Mouse (Mus musculus): ENCODE measurements at regions not wholly inside any gene's neighbourhood (a gene's known extent, or its start where the extent isn't known, plus 50 kb on each side); places are given as distances from the start of the nearest gene placed in this dataset.
A peak's percentile ranks its signal among the peaks of the same experiment; 100 is the strongest.

DNA sequence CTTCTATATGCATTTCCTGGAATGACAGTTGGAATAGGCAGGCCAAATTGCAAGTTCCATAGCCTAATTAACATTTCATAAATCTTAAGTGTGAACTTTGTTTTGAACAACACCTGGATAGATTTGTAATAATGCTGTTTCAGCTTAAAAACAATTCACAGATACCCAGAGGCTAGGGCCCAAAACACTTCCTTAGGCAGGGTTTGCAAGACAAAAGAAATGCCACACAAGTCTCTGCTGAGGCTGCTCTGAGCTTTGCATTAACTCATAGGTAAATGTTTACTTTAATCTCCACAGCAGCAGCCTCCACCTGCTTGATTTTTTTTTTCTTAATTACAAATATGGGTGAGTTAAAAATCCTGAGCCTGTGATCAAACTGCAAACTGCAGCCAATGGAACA, 118.4 kb downstream of the Gnat3 start:
- DNase-seq (ENCODE audit: low spot score in 2 of 2): no peak

DNA sequence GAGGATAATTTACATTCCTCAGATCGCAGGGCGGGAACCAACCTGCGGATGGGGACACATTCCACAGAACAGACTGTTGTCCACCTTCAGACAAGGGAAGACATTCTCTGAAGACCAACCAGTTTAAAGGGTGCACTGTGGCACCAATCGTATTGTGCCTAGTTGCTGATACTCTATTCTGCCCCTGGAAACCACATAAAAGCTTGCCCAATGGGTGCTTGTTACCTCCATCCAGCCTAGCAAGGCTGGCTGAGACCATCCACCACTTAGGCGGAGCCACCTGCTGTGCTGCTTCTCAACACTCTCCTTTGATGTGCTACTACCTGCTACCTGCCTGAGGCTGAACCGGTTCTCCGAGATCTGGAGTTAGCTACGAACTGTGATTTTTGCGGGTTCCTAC, 119.9 kb downstream of the Gnat3 start:
- no peak for DNase-seq (ENCODE audit: low spot score in 2 of 2)

DNA sequence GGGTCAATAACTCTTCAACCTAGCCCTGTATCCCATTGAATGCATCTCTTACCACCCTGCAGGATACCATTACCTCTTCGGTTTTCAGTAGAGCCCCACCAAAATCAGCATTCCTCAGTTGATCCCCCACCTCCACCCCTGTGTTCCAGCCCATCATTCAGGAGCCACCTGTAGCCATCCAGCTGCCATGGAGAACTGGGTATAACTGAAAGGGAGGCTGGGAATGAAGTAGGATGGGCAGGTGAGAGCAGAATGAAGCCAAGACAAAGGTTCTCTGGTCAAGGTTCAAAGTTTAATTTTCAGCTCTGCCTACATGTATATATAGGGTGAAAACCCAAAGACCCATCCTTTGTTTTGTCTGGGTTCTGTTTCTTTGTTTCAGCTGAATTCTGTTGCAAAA, 121.4 kb downstream of the Gnat3 start:
- no peak for DNase-seq (ENCODE audit: low spot score in 2 of 2)

DNA sequence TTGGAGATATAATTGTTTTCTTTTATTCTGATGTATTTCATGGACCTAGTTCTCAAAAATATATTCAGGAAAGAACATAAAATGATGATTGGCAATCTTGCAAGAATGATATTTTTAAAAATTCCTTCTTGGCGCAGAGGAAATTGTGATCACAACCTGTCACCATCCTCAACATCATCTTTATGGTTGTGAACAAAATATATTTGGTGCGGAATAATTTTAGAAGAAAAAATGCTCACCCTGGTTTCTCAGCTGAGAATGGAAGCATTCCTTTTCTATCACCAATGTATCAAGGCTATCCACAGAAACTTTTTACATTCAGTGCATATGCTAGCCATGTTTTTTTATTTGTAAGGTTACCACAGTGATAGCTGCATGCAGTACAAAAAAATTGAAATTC, 123.1 kb downstream of the Gnat3 start:
- DNase-seq (ENCODE audit: low spot score in 2 of 2): no peak

DNA sequence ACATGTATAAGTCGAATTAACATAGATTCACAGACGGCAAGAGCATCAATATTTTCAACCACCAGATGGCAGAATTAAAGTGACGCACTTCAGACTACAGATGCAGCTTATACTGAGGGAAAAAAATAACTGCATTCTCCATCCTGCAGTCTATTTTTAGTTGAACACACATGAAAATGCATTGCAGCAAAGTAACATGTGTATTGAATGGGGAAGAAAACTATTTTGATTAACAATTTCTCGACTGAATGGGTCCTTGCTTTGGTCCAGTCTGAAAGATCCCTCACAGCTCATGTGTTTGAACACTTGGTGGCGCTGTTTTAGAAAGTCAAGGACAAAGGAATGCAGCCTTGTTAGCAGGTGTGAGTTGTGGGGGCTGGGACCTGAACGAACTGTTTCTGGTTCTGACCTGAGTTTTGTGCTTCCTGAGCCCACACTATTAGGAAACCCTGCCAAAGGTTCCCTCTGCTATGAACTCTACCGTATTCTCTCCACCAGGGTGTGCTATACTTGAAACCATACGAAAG, 125.6 kb downstream of the Gnat3 start:
- peak; percentile 18 to 42 for DNase-seq (ENCODE audit: low spot score in 2 of 2)

DNA sequence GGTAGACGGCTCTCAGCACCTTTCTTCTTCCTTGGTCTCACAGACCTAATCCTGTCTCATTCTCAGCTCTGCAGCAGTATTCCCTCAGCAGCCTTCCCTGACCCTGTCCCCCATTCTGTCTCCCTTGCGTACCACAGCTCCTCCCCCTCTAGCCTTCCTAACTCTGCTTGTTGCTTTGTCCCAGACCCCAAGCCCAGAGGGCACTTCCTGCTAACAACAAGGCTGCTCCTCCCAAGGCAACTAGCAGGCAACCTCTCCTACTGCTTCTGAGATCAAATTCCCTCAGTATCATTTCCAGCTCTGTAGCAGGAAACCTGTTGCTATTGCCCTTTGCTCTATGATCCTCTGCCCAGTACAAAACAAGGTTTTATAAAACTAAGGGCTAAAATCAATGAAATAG, 127.6 kb downstream of the Gnat3 start:
- no peak for DNase-seq (ENCODE audit: low spot score in 2 of 2)

DNA sequence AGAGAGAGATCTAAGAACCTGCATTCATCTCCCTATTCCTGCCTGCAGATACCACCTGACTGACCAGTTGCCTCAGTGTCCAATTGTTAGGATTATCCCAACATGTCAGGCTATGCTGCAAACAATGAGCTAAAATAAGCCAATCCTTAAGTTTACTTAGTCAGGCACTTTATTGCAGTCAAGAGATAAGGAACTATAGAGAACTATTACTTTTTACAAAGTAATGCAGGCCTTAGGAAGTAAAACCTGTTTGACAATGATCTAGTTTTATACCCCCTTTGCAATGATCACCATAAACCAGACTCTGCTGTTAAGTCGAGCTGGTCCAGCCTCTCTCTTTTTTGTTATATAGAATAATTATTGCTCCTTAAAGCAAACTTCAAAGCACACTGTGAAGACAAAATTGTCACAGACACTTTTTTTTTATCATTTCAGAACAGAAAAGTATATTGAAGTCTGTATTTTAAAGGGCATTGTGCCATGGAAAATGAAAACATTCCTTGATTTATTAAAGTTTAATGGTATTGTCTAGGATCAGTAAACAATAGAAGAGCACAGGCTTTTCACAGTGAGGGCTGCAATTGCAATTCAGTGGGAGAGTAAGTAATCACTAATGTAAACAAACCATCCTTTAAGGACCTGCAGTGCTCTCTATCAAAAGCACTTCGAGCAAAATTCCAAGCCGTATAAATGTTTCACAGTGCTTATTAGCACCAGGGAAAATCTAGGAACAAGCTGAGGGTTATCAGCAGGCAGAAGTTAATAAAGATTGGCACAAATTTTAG, 152.7 kb downstream of the Gnat3 start:
- DNase-seq (ENCODE audit: low spot score in 2 of 2): no peak

DNA sequence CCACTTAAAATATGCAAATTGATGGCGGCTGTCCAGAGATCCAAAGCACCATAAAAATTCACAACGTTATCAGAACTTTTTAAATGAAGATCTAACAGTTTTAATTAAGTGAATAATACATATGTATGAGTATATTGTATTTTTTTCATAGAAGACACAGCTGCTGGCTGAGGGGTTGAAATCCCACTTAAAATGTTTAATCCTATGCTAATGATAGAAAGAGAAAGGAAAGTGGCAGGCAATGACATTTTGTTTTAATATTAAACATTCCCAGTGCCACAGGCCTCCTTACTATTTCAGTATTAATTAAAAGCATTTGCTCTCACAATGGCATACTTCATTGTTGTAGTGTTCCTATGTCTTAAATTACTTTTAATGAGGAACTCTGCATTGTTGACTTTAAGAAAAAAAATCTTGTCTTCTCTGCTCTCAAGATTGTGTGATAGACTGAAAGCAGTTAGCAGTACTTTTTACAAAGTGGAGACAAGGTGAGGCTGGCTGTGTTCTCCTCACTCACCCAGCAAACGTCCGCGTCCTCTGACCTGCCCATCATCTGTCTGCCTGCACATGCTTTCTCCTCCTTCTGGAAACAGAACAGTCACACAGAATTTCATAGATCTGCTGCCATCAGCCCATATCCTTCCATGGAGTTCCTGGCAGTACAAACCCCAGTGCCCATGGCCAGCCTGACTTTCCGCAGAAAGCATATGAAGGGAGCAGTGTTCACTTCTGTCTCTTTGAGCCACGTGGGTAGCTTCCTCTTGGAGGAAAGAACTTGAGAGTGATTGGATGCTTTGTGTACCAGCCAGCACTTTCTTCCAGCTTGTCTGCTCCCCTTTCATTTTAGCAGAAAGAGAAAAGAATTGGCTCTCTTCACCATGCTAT, 173.7 kb downstream of the Gnat3 start:
- DNase-seq (ENCODE audit: low spot score in 2 of 2): no peak

DNA sequence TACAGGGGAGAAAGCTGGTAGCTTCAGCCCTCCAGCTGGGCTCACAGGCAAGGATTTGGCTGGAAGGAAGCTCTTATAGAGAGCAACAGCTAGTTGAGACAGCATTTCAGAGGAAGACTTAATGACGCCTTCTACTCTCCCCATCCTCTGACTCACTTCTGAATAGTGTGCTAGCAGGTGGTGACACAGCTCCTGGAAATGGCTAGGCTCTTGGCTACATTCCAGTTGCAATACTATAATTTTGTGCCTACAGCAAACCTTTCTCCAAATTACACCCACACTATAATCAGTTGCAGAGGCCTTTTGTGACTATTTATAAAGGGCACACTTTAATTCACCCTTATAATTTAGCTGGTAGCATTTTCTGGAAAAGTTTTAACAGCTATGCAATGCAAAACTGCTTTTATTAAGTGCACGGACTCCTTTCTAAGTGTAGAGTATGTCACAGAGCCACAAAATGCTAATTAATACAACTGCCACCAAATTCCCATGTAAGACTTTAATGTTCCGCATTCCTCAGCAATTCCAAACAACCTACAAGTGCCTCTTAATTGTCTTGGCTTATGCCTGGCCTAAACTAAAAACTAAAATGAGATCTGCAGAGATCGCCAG, 175.2 kb downstream of the Gnat3 start:
- no peak for DNase-seq (ENCODE audit: low spot score in 2 of 2)

DNA sequence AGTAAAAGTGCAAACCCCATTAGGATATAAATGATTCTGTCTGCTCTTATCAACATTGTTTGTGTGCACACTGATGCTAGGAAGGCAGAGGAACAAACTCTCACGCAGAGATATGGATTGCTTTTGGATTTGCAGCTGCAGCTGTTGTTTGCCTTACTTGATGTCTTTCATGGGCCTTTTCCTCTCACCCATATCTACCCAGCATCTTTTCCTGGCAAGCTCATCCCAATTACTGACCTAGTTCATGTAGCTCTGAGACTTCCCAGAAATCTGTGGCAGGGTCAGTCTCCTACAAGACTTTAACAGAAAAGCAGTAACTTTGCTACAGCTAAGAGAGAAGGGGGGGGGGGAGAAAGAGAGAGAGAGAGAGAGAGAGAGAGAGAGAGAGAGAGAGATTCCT, 189.9 kb downstream of the Gnat3 start:
- no peak for DNase-seq (ENCODE audit: low spot score in 2 of 2)

DNA sequence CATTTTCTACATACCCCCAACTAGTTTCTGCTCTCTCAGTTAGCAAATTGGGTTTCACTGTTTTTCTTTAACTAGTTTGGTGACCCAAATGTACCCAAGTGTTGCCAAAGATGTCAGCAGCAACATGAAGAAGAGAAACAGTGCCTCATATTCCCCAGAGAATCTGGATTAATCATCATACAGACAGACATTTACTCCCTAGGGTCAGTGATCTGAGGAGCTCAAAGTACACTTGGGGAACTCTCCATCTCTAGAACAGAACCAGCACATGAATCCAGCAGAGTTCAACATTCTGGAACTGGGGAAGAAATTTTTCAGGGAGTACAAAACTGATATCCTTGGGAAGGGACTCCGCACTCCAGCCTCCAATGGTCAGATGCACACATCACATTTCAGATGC, 191.4 kb downstream of the Gnat3 start:
- no peak for DNase-seq (ENCODE audit: low spot score in 2 of 2)

DNA sequence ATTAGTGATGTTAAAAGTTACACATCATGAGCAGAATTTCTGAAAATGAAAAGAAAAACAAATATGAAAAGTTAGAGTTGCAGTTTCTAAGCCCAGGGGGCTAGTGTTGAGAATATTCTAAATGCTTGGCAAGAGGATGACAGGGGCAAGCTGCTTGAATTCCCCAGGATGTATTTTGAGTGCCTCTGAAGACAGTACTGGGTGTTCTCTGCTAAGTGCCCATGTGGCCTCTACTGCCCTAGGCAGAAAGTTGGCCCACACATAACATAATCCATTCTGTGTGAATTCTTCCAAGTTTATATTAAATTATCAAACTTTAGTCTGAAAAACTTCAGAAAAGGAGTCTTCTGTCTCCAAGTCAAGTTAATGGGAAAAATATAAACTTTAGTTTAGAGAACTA, 196.6 kb downstream of the Gnai1 start:
- DNase-seq (ENCODE audit: low spot score in 2 of 2): no peak

DNA sequence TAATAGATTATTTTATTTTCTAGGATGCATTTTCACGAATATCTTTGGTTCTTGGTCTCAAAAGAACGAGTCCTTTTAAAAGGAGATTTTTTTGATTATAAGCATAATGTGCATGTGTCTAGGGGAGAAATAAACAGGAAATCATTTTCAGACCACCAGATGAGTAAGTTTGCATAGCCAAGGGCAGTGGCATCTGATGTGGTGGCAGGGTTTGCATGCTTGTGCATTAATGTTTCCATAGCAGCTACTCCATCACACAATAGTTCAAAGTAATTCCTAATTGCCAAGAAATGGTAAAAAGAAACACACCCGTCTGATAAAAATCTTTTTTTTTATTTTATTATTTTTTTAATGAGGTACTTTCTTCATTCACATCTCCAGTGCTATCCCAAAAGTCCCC, 182.3 kb downstream of the Gnai1 start:
- DNase-seq (ENCODE audit: low spot score in 2 of 2): no peak

DNA sequence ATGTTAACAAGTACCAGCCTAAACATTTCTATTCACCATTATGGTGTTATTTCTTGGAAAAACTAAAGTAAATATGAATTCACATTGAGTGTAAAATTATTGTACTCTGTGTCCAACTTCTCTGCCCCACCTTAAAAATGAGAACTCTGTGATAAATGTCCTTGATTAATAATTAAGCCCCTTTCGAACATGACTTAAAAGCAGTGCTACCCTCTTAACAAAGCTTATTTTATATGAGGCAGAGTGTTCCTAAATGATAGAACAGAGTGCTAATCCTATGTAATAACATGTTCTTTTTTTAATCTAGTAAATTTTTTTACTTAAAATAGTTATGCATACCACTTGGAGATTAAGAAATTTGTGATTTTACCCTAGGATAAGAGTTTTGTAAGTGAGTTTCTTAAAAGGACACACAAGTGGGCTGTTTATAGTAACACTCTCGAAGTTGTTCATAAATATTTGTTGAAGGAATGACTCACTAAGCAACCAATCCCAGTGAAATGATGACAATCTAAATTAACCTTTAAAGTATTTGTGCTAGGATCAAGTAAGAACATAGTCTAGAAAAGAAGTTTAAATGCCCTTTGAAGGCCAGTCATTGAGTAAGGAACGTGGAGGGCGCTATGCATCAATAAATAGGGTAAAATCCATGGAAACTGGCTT, 148.6 kb downstream of the Gnai1 start:
- DNase-seq (ENCODE audit: low spot score in 2 of 2): no peak

All from urinary bladder, postnatal 36 days (tissue).